Mouse (Mus musculus) embryonic facial prominence, embryonic 14.5 days (tissue): ENCODE results near the gene Neil1. TPM values are rescaled to one million over a fixed set of nuclear protein-coding genes. Genes with fewer than 3 reads are reported as not detected.
A peak's percentile ranks its signal among the peaks of the same experiment; 100 is the strongest.

Source experiments
- ATAC-seq: fragments of 200-750 bp; cut with Nextera tagmentation; 2 replicates; pipeline ENCODE4 v1.8.0; 2017; ENCODE audit warnings: low read depth, moderate number of reproducible peaks, moderate TSS enrichment
- DNase-seq: peaks from one replicate; pipeline ENCODE4 v3.0.0-alpha.2; 2015; ENCODE audit warnings: low spot score
- H3K27ac ChIP-seq: fragments of 300-500 bp; sonication (generic); replicated peaks from 2 replicates; pipeline ENCODE4 v1.5.1; 2014; ENCODE audit warnings: low read depth, mild to moderate bottlenecking, low read length, moderate library complexity
- H3K27me3 ChIP-seq: fragments of 300-500 bp; sonication (generic); replicated peaks from 2 replicates; pipeline ENCODE4 v1.6.1; 2014; ENCODE audit warnings: low read length; ENCODE audit not compliant: control insufficient read depth, insufficient read depth
- H3K36me3 ChIP-seq: fragments of 300-500 bp; sonication (generic); 2 replicates; pipeline ENCODE4 v1.6.1; 2014; ENCODE audit warnings: low read length, mixed read lengths; ENCODE audit not compliant: control insufficient read depth, insufficient read depth
- H3K4me1 ChIP-seq: fragments of 300-500 bp; sonication (generic); 2 replicates; pipeline ENCODE4 v1.6.1; 2014; ENCODE audit warnings: antibody characterized with exemption, low read length; ENCODE audit not compliant: control insufficient read depth, insufficient read depth
- H3K4me2 ChIP-seq: fragments of 300-500 bp; sonication (generic); 2 replicates; pipeline ENCODE4 v1.6.1; 2014; ENCODE audit warnings: low read depth, mild to moderate bottlenecking, low read length, moderate library complexity, mixed read lengths
- H3K4me3 ChIP-seq: fragments of 300-500 bp; sonication (generic); 2 replicates; pipeline ENCODE4 v1.5.1; 2014; ENCODE audit warnings: low read depth, mild to moderate bottlenecking, low read length
- H3K9ac ChIP-seq: fragments of 300-500 bp; sonication (generic); 2 replicates; pipeline ENCODE4 v1.6.1; 2014; ENCODE audit warnings: low read depth, mild to moderate bottlenecking, low read length, moderate library complexity, mixed read lengths
- H3K9me3 ChIP-seq: fragments of 300-500 bp; sonication (generic); 2 replicates; pipeline ENCODE4 v1.6.1; 2016; ENCODE audit warnings: low read length; ENCODE audit not compliant: control insufficient read depth
- WGBS: fragments of 180-500 bp; shearing (Covaris S2); extraction: QIAGEN DNeasy Blood & Tissue Kit; methylation state at CpG from one replicate; pipeline ENCODE4 v1.1.7; 2014; 5-methylcytosine and 5-hydroxymethylcytosine counted together
- polyA plus RNA-seq: library from polyadenylated mRNA; unstranded; fragments of >200 nt; fragmentation: Nextera tagmentation; extraction: Ambion mirVana; gene quantifications from 2 replicates; pipeline ENCODE4 v1.2.1, GENCODE M21; 2014

Gene Neil1
- polyA plus RNA-seq, 1 experiment from 2014 or later, result 6.5 TPM

DNA sequence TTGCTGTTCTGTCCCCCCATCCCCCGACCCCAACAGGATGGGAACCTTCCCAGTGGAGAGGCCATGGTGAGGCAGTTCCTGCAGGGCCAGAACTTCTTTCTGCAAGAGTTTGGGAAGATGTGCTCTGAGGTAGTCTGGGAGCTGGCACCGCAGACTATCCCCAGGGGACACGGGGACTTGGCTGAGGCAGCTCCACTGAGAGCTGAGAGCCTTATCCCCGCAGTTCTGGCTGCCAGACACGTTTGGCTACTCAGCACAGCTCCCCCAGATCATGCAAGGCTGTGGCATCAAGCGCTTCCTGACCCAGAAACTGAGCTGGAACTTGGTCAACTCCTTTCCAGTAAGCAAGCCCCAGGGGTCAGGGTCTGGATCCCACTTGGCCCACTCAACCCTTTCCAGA is 10.9 kb downstream of the Neil1 start:
- Histone ChIP-seq H3K9ac (no peak overlapping the region), H3K27me3 (no peaks in the 10 kb centered on the region), H3K36me3 (peaks cover 78% of the 10 kb centered on the region), H3K4me2 (no peak overlapping the region), H3K4me3 (no peak overlapping the region), H3K27ac (no peak overlapping the region), H3K4me1 (no peaks in the 10 kb centered on the region), H3K9me3 (no peaks in the 10 kb centered on the region)
- no peak for DNase-seq
- ATAC-seq, result no peak
- 86% methylated on average over 6 of the region's 6 CpGs for WGBS

GRCm38 (mm10) chr9:57130577-57131433 is 17.3 kb downstream of the Neil1 start, which contains the start of gene Man2c1:
Gene Man2c1, plus strand, starts transcription at chr9:57130690.
- H3K4me1 ChIP-seq, result peaks cover 11% of the 10 kb centered on the region
- WGBS, result 0% methylated on average over 40 of the region's 58 CpGs
- H3K4me2 ChIP-seq, result peak within 1 kb of the TSS; percentile 62
- H3K9me3 ChIP-seq, result no peaks in the 10 kb centered on the region
- ATAC-seq, result peak; percentile 93
- peak within 1 kb of the TSS; percentile 91 for H3K27ac ChIP-seq
- peak within 1 kb of the TSS; percentile 67 for H3K4me3 ChIP-seq
- H3K27me3 ChIP-seq, result no peaks in the 10 kb centered on the region
- peak; percentile 97 for DNase-seq
- H3K36me3 ChIP-seq, result peaks cover 48% of the 10 kb centered on the region
- H3K9ac ChIP-seq, result peak within 1 kb of the TSS; percentile 73

GRCm38 (mm10) chr9:57129641-57130040 is 18.5 kb downstream of the Neil1 start:
- DNase-seq (no peak), ATAC-seq (no peak)
- Histone ChIP-seq H3K4me1 (peaks cover 11% of the 10 kb centered on the region), H3K36me3 (peaks cover 48% of the 10 kb centered on the region), H3K9ac (no peak overlapping the region), H3K27ac (no peak overlapping the region), H3K9me3 (no peaks in the 10 kb centered on the region), H3K27me3 (no peaks in the 10 kb centered on the region), H3K4me2 (peak overlapping the region; percentile 62; the same call in 1 of the 2 replicates), H3K4me3 (peak overlapping the region; percentile 67; the same call in 1 of the 2 replicates)

DNA sequence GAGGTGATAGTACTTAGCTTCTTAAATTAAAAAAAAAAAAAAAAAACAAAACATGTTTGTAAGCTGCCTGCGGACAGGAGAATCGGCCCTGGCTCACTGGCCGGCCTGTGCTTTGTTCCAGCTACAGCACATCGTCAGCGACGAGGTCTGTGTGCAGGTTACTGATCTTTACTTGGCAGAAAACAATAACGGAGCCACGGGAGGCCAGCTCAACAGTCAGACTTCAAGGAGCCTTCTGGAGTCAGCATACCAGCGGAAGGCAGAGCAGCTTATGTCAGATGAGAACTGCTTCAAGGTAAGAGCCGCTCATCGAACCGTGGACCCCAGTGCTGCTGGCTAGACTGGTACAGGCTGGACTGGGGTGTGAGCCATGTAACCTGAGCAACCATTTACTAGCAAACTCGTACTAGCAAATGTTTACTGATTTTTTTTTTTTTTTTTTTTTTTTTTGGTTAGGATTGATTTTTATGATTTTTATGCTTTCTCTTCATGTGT is 30.8 kb downstream of the Neil1 start:
- H3K9ac ChIP-seq, result no peak overlapping the region
- no peak for DNase-seq
- H3K9me3 ChIP-seq, result no peaks in the 10 kb centered on the region
- 93% methylated on average over 13 of the region's 13 CpGs for WGBS
- no peak overlapping the region for H3K4me2 ChIP-seq
- H3K27me3 ChIP-seq, result no peaks in the 10 kb centered on the region
- no peak overlapping the region for H3K4me3 ChIP-seq
- peaks cover 96% of the 10 kb centered on the region for H3K36me3 ChIP-seq
- no peaks in the 10 kb centered on the region for H3K4me1 ChIP-seq
- no peak for ATAC-seq
- no peak overlapping the region for H3K27ac ChIP-seq

Other genes starting within 250 kb of the Neil1 start
- gene Snx33, start 219.9 kb downstream of the Neil1 start, polyA plus RNA-seq, result 7.8 and 8.2 TPM in 2 replicates
- gene Imp3, start 210.8 kb downstream of the Neil1 start, polyA plus RNA-seq, result 78.0 and 81.0 TPM in 2 replicates
- gene Snupn, start 197.4 kb downstream of the Neil1 start, polyA plus RNA-seq, result 22.2 and 23.6 TPM in 2 replicates
- gene Ptpn9, start 153.4 kb downstream of the Neil1 start, polyA plus RNA-seq, result 32.9 and 33.7 TPM in 2 replicates
- 32.4 and 38.6 TPM in 2 replicates for gene Sin3a, start 76.3 kb downstream of the Neil1 start, polyA plus RNA-seq
- gene Man2c1, start 17.6 kb downstream of the Neil1 start, polyA plus RNA-seq, result 38.2 and 42.4 TPM in 2 replicates
- 83.0 and 89.9 TPM in 2 replicates for gene Commd4, start 10.0 kb upstream of the Neil1 start, polyA plus RNA-seq
- not detected in 2 replicates for gene Trcg1, start 88.3 kb upstream of the Neil1 start, polyA plus RNA-seq
- gene 1700017B05Rik, start 114.3 kb upstream of the Neil1 start, polyA plus RNA-seq, result 19.5 and 19.6 TPM in 2 replicates